Mouse (Mus musculus): ENCODE results near the gene Myocd. TPM values are rescaled to one million over a fixed set of nuclear protein-coding genes. Genes with fewer than 3 reads are reported as not detected.

The Myocd gene
- polyA plus RNA-seq, 1 experiment = 3.9 TPM

- Histone ChIP-seq H3K4me3 (ENCODE audit: low read depth, low read length) (no peak overlapping the region), H3K36me3 (ENCODE audit: control insufficient read depth, insufficient read depth, low read length) (no peaks in the 10 kb centered on the region), H3K4me1 (ENCODE audit: control insufficient read depth, insufficient read depth, insufficient read length, low read length) (no peaks in the 10 kb centered on the region), H3K27me3 (ENCODE audit: control insufficient read depth, insufficient read depth, low read length) (no peaks in the 10 kb centered on the region), H3K27ac (ENCODE audit: insufficient read depth, low read depth, low read length) (no peak overlapping the region)
- TF ChIP-seq POLR2A (IDR thresholded peaks at IDR 0.05; ENCODE audit: low read depth, low read length) = no peak
- TF ChIP-seq CTCF (IDR thresholded peaks at IDR 0.05; ENCODE audit: extremely low read depth, insufficient read length, insufficient replicate concordance, low read depth, low read length) = no peak
- WGBS = 68% methylated on average over 8 of the region's 8 CpGs
Measured at GRCm38 (mm10) chr11:65246301-65247054, 23.3 kb downstream of the Myocd start.

- no peak overlapping the region for H3K27ac ChIP-seq (ENCODE audit: insufficient read depth, low read depth, low read length)
- no peaks in the 10 kb centered on the region for H3K27me3 ChIP-seq (ENCODE audit: control insufficient read depth, insufficient read depth, low read length)
- no peaks in the 10 kb centered on the region for H3K4me1 ChIP-seq (ENCODE audit: control insufficient read depth, insufficient read depth, insufficient read length, low read length)
- WGBS = 63% methylated on average over 3 of the region's 3 CpGs
- no peaks in the 10 kb centered on the region for H3K36me3 ChIP-seq (ENCODE audit: control insufficient read depth, insufficient read depth, low read length)
- TF ChIP-seq CTCF (IDR thresholded peaks at IDR 0.05; ENCODE audit: extremely low read depth, insufficient read length, insufficient replicate concordance, low read depth, low read length) (no peak), POLR2A (IDR thresholded peaks at IDR 0.05; ENCODE audit: low read depth, low read length) (no peak)
- no peak overlapping the region for H3K4me3 ChIP-seq (ENCODE audit: low read depth, low read length)
Measured at GRCm38 (mm10) chr11:65243593-65243992, 26.2 kb downstream of the Myocd start.

- TF ChIP-seq CTCF (IDR thresholded peaks at IDR 0.05; ENCODE audit: extremely low read depth, insufficient read length, insufficient replicate concordance, low read depth, low read length) = no peak
- no peak for TF ChIP-seq POLR2A (IDR thresholded peaks at IDR 0.05; ENCODE audit: low read depth, low read length)
- WGBS = 84% methylated on average over 7 of the region's 7 CpGs
- no peak overlapping the region for H3K27ac ChIP-seq (ENCODE audit: insufficient read depth, low read depth, low read length)
- H3K4me1 ChIP-seq (ENCODE audit: control insufficient read depth, insufficient read depth, insufficient read length, low read length) = no peaks in the 10 kb centered on the region
- H3K36me3 ChIP-seq (ENCODE audit: control insufficient read depth, insufficient read depth, low read length) = no peaks in the 10 kb centered on the region
- H3K27me3 ChIP-seq (ENCODE audit: control insufficient read depth, insufficient read depth, low read length) = no peaks in the 10 kb centered on the region
- H3K4me3 ChIP-seq (ENCODE audit: low read depth, low read length) = no peak overlapping the region
Measured at GRCm38 (mm10) chr11:65240521-65240920, 29.3 kb downstream of the Myocd start.

- H3K27me3 ChIP-seq (ENCODE audit: control insufficient read depth, insufficient read depth, low read length) = no peaks in the 10 kb centered on the region
- H3K4me3 ChIP-seq (ENCODE audit: low read depth, low read length) = no peak overlapping the region
- no peak for TF ChIP-seq POLR2A (IDR thresholded peaks at IDR 0.05; ENCODE audit: low read depth, low read length)
- no peak for TF ChIP-seq CTCF (IDR thresholded peaks at IDR 0.05; ENCODE audit: extremely low read depth, insufficient read length, insufficient replicate concordance, low read depth, low read length)
- WGBS = 79% methylated on average over 3 of the region's 3 CpGs
- no peaks in the 10 kb centered on the region for H3K36me3 ChIP-seq (ENCODE audit: control insufficient read depth, insufficient read depth, low read length)
- no peaks in the 10 kb centered on the region for H3K4me1 ChIP-seq (ENCODE audit: control insufficient read depth, insufficient read depth, insufficient read length, low read length)
- H3K27ac ChIP-seq (ENCODE audit: insufficient read depth, low read depth, low read length) = no peak overlapping the region
Measured at GRCm38 (mm10) chr11:65237896-65238295, 31.9 kb downstream of the Myocd start.

GRCm38 (mm10) chr11:65236907-65237306 lies 32.9 kb downstream of the Myocd start:
- Histone ChIP-seq H3K4me3 (ENCODE audit: low read depth, low read length) (no peak overlapping the region), H3K27ac (ENCODE audit: insufficient read depth, low read depth, low read length) (no peak overlapping the region), H3K27me3 (ENCODE audit: control insufficient read depth, insufficient read depth, low read length) (no peaks in the 10 kb centered on the region), H3K36me3 (ENCODE audit: control insufficient read depth, insufficient read depth, low read length) (no peaks in the 10 kb centered on the region), H3K4me1 (ENCODE audit: control insufficient read depth, insufficient read depth, insufficient read length, low read length) (no peaks in the 10 kb centered on the region)
- 83% methylated on average over 2 of the region's 2 CpGs for WGBS
- TF ChIP-seq POLR2A (IDR thresholded peaks at IDR 0.05; ENCODE audit: low read depth, low read length) (no peak), CTCF (IDR thresholded peaks at IDR 0.05; ENCODE audit: extremely low read depth, insufficient read length, insufficient replicate concordance, low read depth, low read length) (no peak)

GRCm38 (mm10) chr11:65235374-65235773 lies 34.4 kb downstream of the Myocd start:
- H3K4me1 ChIP-seq (ENCODE audit: control insufficient read depth, insufficient read depth, insufficient read length, low read length) = no peaks in the 10 kb centered on the region
- no peak for TF ChIP-seq POLR2A (IDR thresholded peaks at IDR 0.05; ENCODE audit: low read depth, low read length)
- TF ChIP-seq CTCF (IDR thresholded peaks at IDR 0.05; ENCODE audit: extremely low read depth, insufficient read length, insufficient replicate concordance, low read depth, low read length) = no peak
- WGBS = 49% methylated on average over 2 of the region's 2 CpGs
- no peak overlapping the region for H3K4me3 ChIP-seq (ENCODE audit: low read depth, low read length)
- H3K36me3 ChIP-seq (ENCODE audit: control insufficient read depth, insufficient read depth, low read length) = no peaks in the 10 kb centered on the region
- no peaks in the 10 kb centered on the region for H3K27me3 ChIP-seq (ENCODE audit: control insufficient read depth, insufficient read depth, low read length)
- no peak overlapping the region for H3K27ac ChIP-seq (ENCODE audit: insufficient read depth, low read depth, low read length)

GRCm38 (mm10) chr11:65231771-65232170 lies 38.0 kb downstream of the Myocd start:
- no peaks in the 10 kb centered on the region for H3K27me3 ChIP-seq (ENCODE audit: control insufficient read depth, insufficient read depth, low read length)
- H3K4me1 ChIP-seq (ENCODE audit: control insufficient read depth, insufficient read depth, insufficient read length, low read length) = no peaks in the 10 kb centered on the region
- 81% methylated on average over 4 of the region's 4 CpGs for WGBS
- no peak overlapping the region for H3K4me3 ChIP-seq (ENCODE audit: low read depth, low read length)
- TF ChIP-seq POLR2A (IDR thresholded peaks at IDR 0.05; ENCODE audit: low read depth, low read length) (no peak), CTCF (IDR thresholded peaks at IDR 0.05; ENCODE audit: extremely low read depth, insufficient read length, insufficient replicate concordance, low read depth, low read length) (no peak)
- H3K27ac ChIP-seq (ENCODE audit: insufficient read depth, low read depth, low read length) = no peak overlapping the region
- no peaks in the 10 kb centered on the region for H3K36me3 ChIP-seq (ENCODE audit: control insufficient read depth, insufficient read depth, low read length)
